Mouse (Mus musculus): ENCODE data around the gene Lyz1. TPM values are rescaled to one million over a fixed set of nuclear protein-coding genes. Genes with fewer than 3 reads are reported as not detected.
"Not testable (repeated sequence)": the region's sequence is repeated elsewhere in the genome, so short reads cannot be mapped to it uniquely, and the experiment has no call there.

Lyz1 gene
- polyA plus RNA-seq, 1 experiment from 2014 or later: 0.15 TPM

DNA sequence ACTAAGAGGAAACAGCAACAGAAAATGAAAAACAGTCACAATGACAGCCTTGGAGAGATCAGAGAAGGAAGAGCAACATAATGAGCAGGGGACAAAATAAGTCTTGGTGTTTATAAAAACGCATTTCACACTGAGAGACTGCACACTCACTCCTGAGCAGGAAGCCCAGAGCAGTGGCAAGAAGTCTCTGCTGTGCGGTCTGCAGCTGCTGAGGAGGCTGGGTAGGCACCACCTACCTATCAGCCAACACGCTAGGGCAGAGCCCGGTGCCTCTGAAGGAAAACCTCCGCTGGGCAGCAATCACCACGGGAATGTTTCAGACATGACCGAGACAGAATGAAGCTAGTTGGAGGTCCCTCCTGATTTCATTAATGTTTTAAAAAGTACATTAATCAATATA lies 7.1 kb downstream of the Lyz1 start:
- H3K4me2 ChIP-seq; H3K4me3 ChIP-seq; H3K36me3 ChIP-seq; H3K4me1 ChIP-seq (replicated peaks); H3K9ac ChIP-seq; ATAC-seq (ENCODE audit: low read depth); H3K27me3 ChIP-seq; H3K9me3 ChIP-seq; H3K27ac ChIP-seq (replicated peaks): not testable (repeated sequence)
- 91% methylated on average over 4 of the region's 7 CpGs for whole genome bisulfite sequencing

- WGBS: 89% methylated on average over 10 of the region's 10 CpGs
- Histone ChIP-seq H3K27ac (replicated peaks) (no peak overlapping the region), H3K4me2 (no peak overlapping the region), H3K4me1 (replicated peaks) (no peaks in the 10 kb centered on the region), H3K9me3 (no peaks in the 10 kb centered on the region), H3K27me3 (no peaks in the 10 kb centered on the region), H3K4me3 (no peak overlapping the region), H3K36me3 (no peaks in the 10 kb centered on the region), H3K9ac (no peak overlapping the region)
- no peak for ATAC-seq (ENCODE audit: low read depth)
Observed at GRCm38 (mm10) chr10:117284578-117285520, 7.8 kb downstream of the Lyz1 start.

DNA sequence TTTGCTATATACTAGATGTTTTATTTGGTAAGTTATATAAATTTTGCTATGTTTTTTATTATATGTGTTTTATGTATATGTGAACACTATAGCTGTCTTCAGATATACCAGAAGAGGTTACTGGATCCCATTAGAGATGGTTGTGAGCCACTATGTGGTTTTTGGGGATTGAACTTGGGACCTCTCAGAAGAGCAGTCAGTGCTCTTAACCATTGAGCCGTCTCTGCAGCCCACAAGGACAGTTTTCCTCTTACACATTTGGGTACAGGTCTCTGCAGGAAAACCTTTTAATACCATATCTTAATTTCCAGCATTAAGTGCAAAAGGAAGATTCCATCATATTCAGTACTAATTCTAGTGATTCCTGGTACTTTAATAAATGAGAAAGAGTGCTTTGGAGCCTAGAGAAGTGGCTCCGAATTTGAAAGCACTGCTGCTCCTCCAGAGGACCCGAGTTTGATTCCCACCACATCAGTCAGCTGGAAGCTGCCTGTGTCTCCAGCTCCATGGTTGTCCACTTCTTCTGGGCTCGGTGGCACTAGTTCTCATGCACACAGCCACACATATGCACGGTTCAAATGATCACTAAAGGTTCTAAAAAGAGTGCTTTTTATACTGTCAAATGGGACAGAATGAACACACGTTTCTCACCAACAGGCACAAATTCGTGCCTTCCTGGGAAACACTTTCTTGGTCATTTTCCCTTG lies 8.6 kb downstream of the Lyz1 start:
- 77% methylated on average over 7 of the region's 7 CpGs for WGBS
- Histone ChIP-seq H3K4me2 (no peak overlapping the region), H3K9me3 (no peaks in the 10 kb centered on the region), H3K4me3 (no peak overlapping the region), H3K27me3 (no peaks in the 10 kb centered on the region), H3K4me1 (replicated peaks) (no peaks in the 10 kb centered on the region), H3K27ac (replicated peaks) (no peak overlapping the region), H3K36me3 (no peaks in the 10 kb centered on the region), H3K9ac (no peak overlapping the region)
- ATAC-seq (ENCODE audit: low read depth): no peak

- not testable (repeated sequence) for H3K4me2 ChIP-seq; ATAC-seq (ENCODE audit: low read depth); H3K9me3 ChIP-seq; H3K27ac ChIP-seq (replicated peaks); H3K4me1 ChIP-seq (replicated peaks); H3K27me3 ChIP-seq; H3K4me3 ChIP-seq; H3K36me3 ChIP-seq; H3K9ac ChIP-seq
- 86% methylated on average over 4 of the region's 4 CpGs for WGBS
Observed at GRCm38 (mm10) chr10:117283196-117283595, 9.5 kb downstream of the Lyz1 start.

GRCm38 (mm10) chr10:117282551-117282950 lies 10.1 kb downstream of the Lyz1 start:
- Histone ChIP-seq H3K4me3 (no peak overlapping the region), H3K27me3 (no peaks in the 10 kb centered on the region), H3K9me3 (no peaks in the 10 kb centered on the region), H3K36me3 (no peaks in the 10 kb centered on the region), H3K27ac (replicated peaks) (no peak overlapping the region), H3K4me1 (replicated peaks) (no peaks in the 10 kb centered on the region), H3K4me2 (no peak overlapping the region), H3K9ac (no peak overlapping the region)
- 81% methylated on average over 2 of the region's 2 CpGs for WGBS
- ATAC-seq (ENCODE audit: low read depth): no peak

DNA sequence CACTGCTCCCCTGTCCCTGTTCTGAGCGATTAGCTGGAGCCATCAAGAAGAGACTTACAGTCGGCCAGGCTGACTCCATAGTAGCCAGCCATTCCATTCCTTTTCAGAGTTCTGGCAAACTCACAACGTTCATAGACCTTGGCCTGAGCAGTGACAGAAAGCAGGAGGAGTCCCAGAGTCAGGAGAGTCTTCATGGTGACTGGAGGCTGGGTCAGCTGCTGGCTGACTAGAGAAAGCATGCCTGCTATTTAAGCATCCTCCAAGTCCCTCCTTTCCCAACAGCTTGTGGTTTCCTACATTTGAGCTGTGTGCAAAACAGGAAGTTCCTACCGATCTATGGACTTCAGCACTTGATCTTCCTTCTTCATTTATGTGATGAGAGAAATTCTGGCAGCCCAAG lies 10.6 kb downstream of the Lyz1 start, which contains the start of gene Lyz2:
Gene Lyz2, minus strand, starts transcription at position 273 of the 400 bp plus-strand sequence.
- Histone ChIP-seq H3K4me2 (no peak within 1 kb of the TSS), H3K36me3 (no peaks in the 10 kb centered on the region), H3K27me3 (no peaks in the 10 kb centered on the region), H3K27ac (replicated peaks) (no peak within 1 kb of the TSS), H3K4me1 (replicated peaks) (no peaks in the 10 kb centered on the region), H3K9me3 (no peaks in the 10 kb centered on the region), H3K4me3 (no peak within 1 kb of the TSS), H3K9ac (no peak within 1 kb of the TSS)
- no peak for ATAC-seq (ENCODE audit: low read depth)
- WGBS: 65% methylated on average over 4 of the region's 4 CpGs

GRCm38 (mm10) chr10:117281381-117281920 lies 11.2 kb downstream of the Lyz1 start:
- Histone ChIP-seq H3K4me3 (no peak overlapping the region), H3K27ac (replicated peaks) (no peak overlapping the region), H3K36me3 (no peaks in the 10 kb centered on the region), H3K4me2 (no peak overlapping the region), H3K27me3 (no peaks in the 10 kb centered on the region), H3K9me3 (no peaks in the 10 kb centered on the region), H3K4me1 (replicated peaks) (no peaks in the 10 kb centered on the region), H3K9ac (no peak overlapping the region)
- 84% methylated on average over 7 of the region's 7 CpGs for WGBS
- ATAC-seq (ENCODE audit: low read depth): no peak

- no peak overlapping the region for H3K4me2 ChIP-seq
- 73% methylated on average over 1 of the region's 1 CpGs for WGBS
- H3K27ac ChIP-seq (replicated peaks): no peak overlapping the region
- H3K9ac ChIP-seq: no peak overlapping the region
- no peaks in the 10 kb centered on the region for H3K9me3 ChIP-seq
- no peaks in the 10 kb centered on the region for H3K4me1 ChIP-seq (replicated peaks)
- no peaks in the 10 kb centered on the region for H3K27me3 ChIP-seq
- no peak overlapping the region for H3K4me3 ChIP-seq
- no peaks in the 10 kb centered on the region for H3K36me3 ChIP-seq
- ATAC-seq (ENCODE audit: low read depth): no peak
Observed at GRCm38 (mm10) chr10:117280000-117280399, 12.7 kb downstream of the Lyz1 start.

- H3K27ac ChIP-seq (replicated peaks); H3K9ac ChIP-seq; H3K4me1 ChIP-seq (replicated peaks); ATAC-seq (ENCODE audit: low read depth); H3K4me3 ChIP-seq; H3K4me2 ChIP-seq; H3K36me3 ChIP-seq; H3K27me3 ChIP-seq; H3K9me3 ChIP-seq: not testable (repeated sequence)
- WGBS: 61% methylated on average over 2 of the region's 2 CpGs
Observed at GRCm38 (mm10) chr10:117278510-117278909, 14.2 kb downstream of the Lyz1 start.

GRCm38 (mm10) chr10:117277779-117278178 lies 14.9 kb downstream of the Lyz1 start:
- not testable (repeated sequence) for H3K9ac ChIP-seq; ATAC-seq (ENCODE audit: low read depth); H3K4me1 ChIP-seq (replicated peaks); H3K27ac ChIP-seq (replicated peaks); H3K27me3 ChIP-seq; H3K4me2 ChIP-seq; H3K9me3 ChIP-seq; H3K36me3 ChIP-seq; H3K4me3 ChIP-seq
- 79% methylated on average over 9 of the region's 9 CpGs for WGBS

- Histone ChIP-seq H3K4me3 (no peak overlapping the region), H3K36me3 (no peaks in the 10 kb centered on the region), H3K4me1 (replicated peaks) (no peaks in the 10 kb centered on the region), H3K9ac (no peak overlapping the region), H3K27me3 (no peaks in the 10 kb centered on the region), H3K4me2 (no peak overlapping the region), H3K9me3 (no peaks in the 10 kb centered on the region), H3K27ac (replicated peaks) (no peak overlapping the region)
- WGBS: 82% methylated on average over 10 of the region's 10 CpGs
- no peak for ATAC-seq (ENCODE audit: low read depth)
Observed at GRCm38 (mm10) chr10:117275681-117276369, 16.8 kb downstream of the Lyz1 start.

DNA sequence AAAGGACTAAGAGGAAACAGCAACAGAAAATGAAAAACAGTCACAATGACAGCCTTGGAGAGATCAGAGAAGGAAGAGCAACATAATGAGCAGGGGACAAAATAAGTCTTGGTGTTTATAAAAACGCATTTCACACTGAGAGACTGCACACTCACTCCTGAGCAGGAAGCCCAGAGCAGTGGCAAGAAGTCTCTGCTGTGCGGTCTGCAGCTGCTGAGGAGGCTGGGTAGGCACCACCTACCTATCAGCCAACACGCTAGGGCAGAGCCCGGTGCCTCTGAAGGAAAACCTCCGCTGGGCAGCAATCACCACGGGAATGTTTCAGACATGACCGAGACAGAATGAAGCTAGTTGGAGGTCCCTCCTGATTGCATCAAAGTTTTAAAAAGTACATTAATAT lies 18.0 kb downstream of the Lyz1 start:
- H3K9ac ChIP-seq; H3K36me3 ChIP-seq; H3K4me3 ChIP-seq; H3K4me1 ChIP-seq (replicated peaks); H3K4me2 ChIP-seq; H3K27me3 ChIP-seq; H3K9me3 ChIP-seq; ATAC-seq (ENCODE audit: low read depth); H3K27ac ChIP-seq (replicated peaks): not testable (repeated sequence)
- WGBS: 88% methylated on average over 4 of the region's 7 CpGs

Measured in neural tube, embryonic 13.5 days (tissue).